In the genomic region with DNA sequence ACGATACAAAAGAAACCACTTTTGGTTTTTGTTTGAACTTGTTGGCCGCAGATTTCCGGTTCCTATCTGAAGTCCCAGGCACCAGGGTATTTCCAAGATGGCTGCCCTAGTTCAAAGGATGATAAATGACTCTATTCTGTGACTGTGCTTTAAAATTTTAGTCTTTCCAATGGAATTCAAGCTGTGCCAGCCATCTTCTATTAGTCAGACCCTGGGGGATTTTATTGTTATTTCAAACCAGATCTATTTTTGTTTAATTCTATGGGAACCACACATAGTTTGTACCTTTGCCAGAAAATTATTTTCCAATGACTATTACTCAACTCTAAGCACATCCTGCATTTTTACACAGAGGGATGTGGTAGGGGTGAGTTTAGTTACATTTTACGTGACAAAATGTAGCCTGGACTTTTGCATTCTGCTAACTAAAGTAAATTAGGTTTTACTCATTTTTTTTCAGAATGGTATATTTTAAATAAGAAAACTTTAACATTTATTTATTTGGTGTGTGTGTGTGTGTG, we compare ENCODE assay signal across 27 mouse cellular contexts. TPM values are rescaled to one million over a fixed set of nuclear protein-coding genes. Genes with fewer than 3 reads are reported as not detected.
DNase-seq lines count a peak whose midpoint lies in the region; ATAC-seq and TF ChIP-seq lines count a peak whose summit lies in the region.
"Had no signal": no experiment of that assay in that cellular context is flagged by ENCODE, and none has a peak within 500 bp of the region (broad histone marks: within the 10 kb centered on the region; RNA-seq: fewer than 3 reads in every experiment).

No protein-coding gene starts in this region.

- no peak for TF ChIP-seq EP300 in lung, postnatal 0 days (IDR thresholded peaks at IDR 0.05)
- no peak for TF ChIP-seq EP300 in stomach, postnatal 0 days (optimal IDR thresholded peaks at IDR 0.05)

- TF ChIP-seq CTCF in lung, postnatal 0 days (IDR thresholded peaks at IDR 0.05) = no peak
- no peak for TF ChIP-seq CTCF in stomach, postnatal 0 days (IDR thresholded peaks at IDR 0.05; ENCODE audit: low read depth)

- no peaks in the 10 kb centered on the region for H3K36me3 ChIP-seq in limb, embryonic 14.5 days (ENCODE audit: control insufficient read depth, insufficient read depth, low read length)
- no peaks in the 10 kb centered on the region for H3K36me3 ChIP-seq in limb, embryonic 10.5 days
- H3K36me3 ChIP-seq in lung, postnatal 0 days (ENCODE audit: insufficient read depth, low read length) = no peaks in the 10 kb centered on the region
- no peaks in the 10 kb centered on the region for H3K36me3 ChIP-seq in stomach, postnatal 0 days (ENCODE audit: control insufficient read depth, insufficient read depth, low read length)
- H3K36me3 ChIP-seq: hindbrain, embryonic 15.5 days; kidney, embryonic 15.5 days; limb, embryonic 15.5 days; midbrain, embryonic 12.5 days; neural tube, embryonic 12.5 days had no signal

- no peaks in the 10 kb centered on the region for H3K4me1 ChIP-seq in limb, embryonic 14.5 days (ENCODE audit: control insufficient read depth, insufficient read depth, low read length)
- no peaks in the 10 kb centered on the region for H3K4me1 ChIP-seq in limb, embryonic 10.5 days
- H3K4me1 ChIP-seq in lung, postnatal 0 days (ENCODE audit: insufficient read depth, low read depth, low read length) = no peaks in the 10 kb centered on the region
- peaks cover 5% of the 10 kb centered on the region for H3K4me1 ChIP-seq in brown adipose tissue, adult 24 weeks (ENCODE audit: control insufficient read depth, insufficient read depth, insufficient read length, low read length)
- no peaks in the 10 kb centered on the region for H3K4me1 ChIP-seq in stomach, postnatal 0 days (replicated peaks; ENCODE audit: control insufficient read depth, insufficient read depth)
- H3K4me1 ChIP-seq: forebrain, embryonic 13.5 days; hindbrain, embryonic 15.5 days; kidney, embryonic 15.5 days; limb, embryonic 15.5 days; midbrain, embryonic 12.5 days; neural tube, embryonic 12.5 days had no signal

- peak; percentile 26 for DNase-seq in limb, embryonic 14.5 days (ENCODE audit: low spot score)
- DNase-seq in limb, embryonic 10.5 days (ENCODE audit: low spot score) = no peak
- DNase-seq in lung, postnatal 0 days (ENCODE audit: low spot score) = peak; percentile 9
- no peak for DNase-seq in lung, postnatal 4 days
- DNase-seq in frontal cortex, postnatal 25 days (ENCODE audit: low spot score in 2 of 2) = no peak
- DNase-seq in stomach, postnatal 0 days (ENCODE audit: low spot score) = no peak
- no peak for DNase-seq in layer of hippocampus, postnatal 25 days (ENCODE audit: extremely low spot score in 1 of 2, low spot score in 1 of 2)
- DNase-seq: adrenal gland, postnatal 36 days; cerebellum, adult 11-12 months; cerebellum, postnatal 10 days; gastrocnemius, adult 2 months; heart, postnatal 4 days; kidney, postnatal 36 days; lung, postnatal 10 days; right cerebral cortex, postnatal 14 days; spleen, adult 18-20 months; thymus, postnatal 25 days had no signal

- no peak overlapping the region for H3K4me3 ChIP-seq in limb, embryonic 14.5 days (replicated peaks; ENCODE audit: low read length)
- H3K4me3 ChIP-seq in limb, embryonic 10.5 days = no peak overlapping the region
- H3K4me3 ChIP-seq in lung, postnatal 0 days (ENCODE audit: low read depth, low read length) = no peak overlapping the region
- no peak overlapping the region for H3K4me3 ChIP-seq in brown adipose tissue, adult 24 weeks (ENCODE audit: insufficient read depth, low read depth, low read length)
- H3K4me3 ChIP-seq in stomach, postnatal 0 days (ENCODE audit: low read depth, low read length) = no peak overlapping the region
- H3K4me3 ChIP-seq: erythroblast, embryonic 14.5 days; forebrain, embryonic 13.5 days; gastrocnemius, adult 2 months; hindbrain, embryonic 15.5 days; kidney, embryonic 15.5 days; limb, embryonic 15.5 days; midbrain, embryonic 12.5 days; neural tube, embryonic 12.5 days had no signal

- WGBS in limb, embryonic 14.5 days = 82% methylated on average over 4 of the region's 4 CpGs
- WGBS in limb, embryonic 10.5 days = 96% methylated on average over 4 of the region's 4 CpGs
- 69% methylated on average over 4 of the region's 4 CpGs for WGBS in lung, postnatal 0 days
- WGBS in stomach, postnatal 0 days = 53% methylated on average over 4 of the region's 4 CpGs

- no peaks in the 10 kb centered on the region for H3K27me3 ChIP-seq in limb, embryonic 14.5 days (ENCODE audit: control insufficient read depth, insufficient read depth, low read length)
- H3K27me3 ChIP-seq in limb, embryonic 10.5 days (ENCODE audit: low read depth, poor library complexity, severe bottlenecking) = no peaks in the 10 kb centered on the region
- no peaks in the 10 kb centered on the region for H3K27me3 ChIP-seq in lung, postnatal 0 days (replicated peaks; ENCODE audit: insufficient read depth, low read length)
- H3K27me3 ChIP-seq in stomach, postnatal 0 days (ENCODE audit: control insufficient read depth, insufficient read depth, low read length) = no peaks in the 10 kb centered on the region
- H3K27me3 ChIP-seq: forebrain, embryonic 13.5 days; hindbrain, embryonic 15.5 days; kidney, embryonic 15.5 days; limb, embryonic 15.5 days; midbrain, embryonic 12.5 days; neural tube, embryonic 12.5 days; Patski had no signal

- TF ChIP-seq POLR2A in limb, embryonic 14.5 days (IDR thresholded peaks at IDR 0.05; ENCODE audit: borderline replicate concordance, extremely low read depth, insufficient read depth, insufficient read length) = no peak

- H3K9ac ChIP-seq in limb, embryonic 14.5 days (ENCODE audit: low read depth, low read length, severe bottlenecking) = no peak overlapping the region
- no peak overlapping the region for H3K9ac ChIP-seq in lung, postnatal 0 days (replicated peaks; ENCODE audit: low read depth)
- no peak overlapping the region for H3K9ac ChIP-seq in stomach, postnatal 0 days (ENCODE audit: low read length)
- H3K9ac ChIP-seq: forebrain, embryonic 13.5 days; hindbrain, embryonic 15.5 days; kidney, embryonic 15.5 days; limb, embryonic 15.5 days; midbrain, embryonic 12.5 days; neural tube, embryonic 12.5 days had no signal

- H3K9me3 ChIP-seq in limb, embryonic 14.5 days (ENCODE audit: control insufficient read depth, low read length) = no peaks in the 10 kb centered on the region
- no peaks in the 10 kb centered on the region for H3K9me3 ChIP-seq in limb, embryonic 10.5 days (replicated peaks)
- H3K9me3 ChIP-seq in lung, postnatal 0 days (ENCODE audit: low read length) = no peaks in the 10 kb centered on the region
- H3K9me3 ChIP-seq in stomach, postnatal 0 days (ENCODE audit: control insufficient read depth, low read length) = no peaks in the 10 kb centered on the region
- H3K9me3 ChIP-seq: forebrain, embryonic 13.5 days; hindbrain, embryonic 15.5 days; kidney, embryonic 15.5 days; limb, embryonic 15.5 days; midbrain, embryonic 12.5 days; neural tube, embryonic 12.5 days had no signal

- ATAC-seq in limb, embryonic 14.5 days (ENCODE audit: low FRiP score, low read depth) = no peak
- ATAC-seq in lung, postnatal 0 days = no peak; the same call in 1 of the 2 replicates
- no peak for ATAC-seq in stomach, postnatal 0 days (ENCODE audit: low FRiP score, low TSS enrichment)
- ATAC-seq: forebrain, embryonic 13.5 days; intestine, postnatal 0 days; Patski had no signal

- no peak overlapping the region for H3K27ac ChIP-seq in limb, embryonic 14.5 days (replicated peaks; ENCODE audit: low read depth, low read length)
- H3K27ac ChIP-seq in limb, embryonic 10.5 days = no peak overlapping the region
- no peak overlapping the region for H3K27ac ChIP-seq in lung, postnatal 0 days (ENCODE audit: low read length)
- H3K27ac ChIP-seq in brown adipose tissue, adult 24 weeks (replicated peaks; ENCODE audit: low read depth, low read length) = peak overlapping the region; percentile 85
- no peak overlapping the region for H3K27ac ChIP-seq in stomach, postnatal 0 days (replicated peaks)
- H3K27ac ChIP-seq: forebrain, embryonic 13.5 days; gastrocnemius, adult 2 months; hindbrain, embryonic 15.5 days; kidney, embryonic 15.5 days; limb, embryonic 15.5 days; midbrain, embryonic 12.5 days; neural tube, embryonic 12.5 days had no signal

- no peak overlapping the region for H3K4me2 ChIP-seq in limb, embryonic 14.5 days (replicated peaks; ENCODE audit: low read depth, low read length, severe bottlenecking)
- no peak overlapping the region for H3K4me2 ChIP-seq in lung, postnatal 0 days (replicated peaks; ENCODE audit: low read depth, low read length)
- H3K4me2 ChIP-seq in stomach, postnatal 0 days (replicated peaks; ENCODE audit: low read depth) = no peak overlapping the region
- H3K4me2 ChIP-seq: forebrain, embryonic 13.5 days; hindbrain, embryonic 15.5 days; kidney, embryonic 15.5 days; limb, embryonic 15.5 days; midbrain, embryonic 12.5 days; neural tube, embryonic 12.5 days had no signal

RNA-seq across cellular contexts. Expression of a gene that starts 38.6 kb away (rescaled TPM):
- polyA plus RNA-seq in limb, embryonic 14.5 days (2012; rRNA removed) = 10.7 and 12.2 TPM in 2 replicates
- 23.9 and 24.0 TPM in 2 replicates for polyA plus RNA-seq in limb, embryonic 14.5 days (2014; fragmentation: Nextera tagmentation; extraction: Ambion mirVana)
- polyA plus RNA-seq in limb, embryonic 10.5 days (2016; fragmentation: Nextera tagmentation; extraction: Ambion mirVana) = 22.5 and 24.8 TPM in 2 replicates
- polyA plus RNA-seq in lung, postnatal 0 days (2015; fragmentation: Nextera tagmentation; extraction: Ambion mirVana) = 11.0 and 13.3 TPM in 2 replicates
- 809 and 945 TPM in 2 replicates for polyA plus RNA-seq in brown adipose tissue, adult 24 weeks (2012; ENCODE audit: insufficient read depth, insufficient read length, missing spikeins)
- 16.3 and 17.9 TPM in 2 replicates for polyA plus RNA-seq in stomach, postnatal 0 days (2015; fragmentation: Nextera tagmentation; extraction: Ambion mirVana)
- total RNA-seq in layer of hippocampus, postnatal 25 days (2021) = 10 to 100 TPM; 38.3 to 38.9 TPM

Comparison
In these comparisons a context has a peak if more than half of its experiments do, and no peak if none do; other contexts are left out.
1. DNase-seq: peak in limb, embryonic 14.5 days (single experiment) and lung, postnatal 0 days (single experiment); none in limb, embryonic 10.5 days (single experiment), lung, postnatal 4 days (0 of 2), frontal cortex, postnatal 25 days (0 of 2), stomach, postnatal 0 days (single experiment) and layer of hippocampus, postnatal 25 days (0 of 2).
2. RNA of a gene that starts 38.6 kb away (polyA plus RNA-seq): 809 to 945 TPM in brown adipose tissue, adult 24 weeks; 22.5 to 24.8 TPM in limb, embryonic 10.5 days, 10.7 to 24.0 TPM in limb, embryonic 14.5 days, 16.3 to 17.9 TPM in stomach, postnatal 0 days and 11.0 to 13.3 TPM in lung, postnatal 0 days; every median in the first group is over 10 times any median in the second.